Mouse (Mus musculus) limb, embryonic 13.5 days (tissue): ENCODE results near the gene Calhm3. TPM values are rescaled to one million over a fixed set of nuclear protein-coding genes. Genes with fewer than 3 reads are reported as not detected.
A peak's percentile ranks its signal among the peaks of the same experiment; 100 is the strongest.

Experiments
- ATAC-seq: fragments of 200-750 bp; cut with Nextera tagmentation; 2 replicates; pipeline ENCODE4 v1.8.0; 2017; ENCODE audit warnings: low read depth, moderate number of reproducible peaks, moderate TSS enrichment; ENCODE audit not compliant: low FRiP score
- H3K27ac ChIP-seq: fragments of 300-500 bp; sonication (generic); 2 replicates; pipeline ENCODE4 v1.5.1; 2015; ENCODE audit warnings: inconsistent platforms, mild to moderate bottlenecking, moderate library complexity
- H3K27me3 ChIP-seq: fragments of 300-500 bp; sonication (generic); 2 replicates; pipeline ENCODE4 v1.6.1; 2015; ENCODE audit warnings: mild to moderate bottlenecking, inconsistent platforms
- H3K36me3 ChIP-seq: fragments of 300-500 bp; sonication (generic); 2 replicates; pipeline ENCODE4 v1.6.1; 2015; ENCODE audit warnings: inconsistent platforms, mild to moderate bottlenecking, moderate library complexity
- H3K4me1 ChIP-seq: fragments of 300-500 bp; sonication (generic); 2 replicates; pipeline ENCODE4 v1.6.1; 2015; ENCODE audit warnings: inconsistent platforms
- H3K4me2 ChIP-seq: fragments of 300-500 bp; sonication (generic); replicated peaks from 2 replicates; pipeline ENCODE4 v1.6.1; 2015; ENCODE audit warnings: inconsistent platforms, mild to moderate bottlenecking, moderate library complexity
- H3K4me3 ChIP-seq: fragments of 300-500 bp; sonication (generic); 2 replicates; pipeline ENCODE4 v1.5.1; 2015; ENCODE audit warnings: moderate library complexity, mild to moderate bottlenecking, inconsistent platforms
- H3K9ac ChIP-seq: fragments of 300-500 bp; sonication (generic); 2 replicates; pipeline ENCODE4 v1.6.1; 2015; ENCODE audit warnings: mild to moderate bottlenecking, inconsistent platforms
- H3K9me3 ChIP-seq: fragments of 300-500 bp; sonication (generic); 2 replicates; pipeline ENCODE4 v1.6.1; 2016; ENCODE audit warnings: inconsistent platforms
- WGBS: fragments of 180-500 bp; shearing (Covaris S2); methylation state at CpG from one replicate; pipeline ENCODE4 v1.1.7; 2015; 5-methylcytosine and 5-hydroxymethylcytosine counted together
- polyA plus RNA-seq: library from polyadenylated mRNA; unstranded; fragments of >200 nt; fragmentation: Nextera tagmentation; extraction: Ambion mirVana; gene quantifications from 2 replicates; pipeline ENCODE4 v1.2.1, GENCODE M21; 2015

Calhm3 gene
- polyA plus RNA-seq, 1 experiment from 2014 or later: not detected

- H3K9me3 ChIP-seq: peaks cover 11% of the 10 kb centered on the region
- peaks cover 20% of the 10 kb centered on the region for H3K4me1 ChIP-seq
- peak overlapping the region; percentile 70 for H3K4me3 ChIP-seq
- H3K27me3 ChIP-seq: peaks cover 45% of the 10 kb centered on the region
- H3K4me2 ChIP-seq: peak overlapping the region; percentile 99
- H3K36me3 ChIP-seq: no peaks in the 10 kb centered on the region
- ATAC-seq: no peak
- WGBS: 15% methylated on average over 8 of the region's 8 CpGs
- H3K27ac ChIP-seq: no peak overlapping the region
- H3K9ac ChIP-seq: no peak overlapping the region
Observed at GRCm38 (mm10) chr19:47180011-47180410, 22.4 kb upstream of the Calhm3 start.

GRCm38 (mm10) chr19:47179272-47179809, 21.8 kb upstream of the Calhm3 start:
- H3K4me1 ChIP-seq: peaks cover 18% of the 10 kb centered on the region
- H3K27me3 ChIP-seq: peaks cover 45% of the 10 kb centered on the region
- no peak overlapping the region; the same call in 1 of the 2 replicates for H3K27ac ChIP-seq
- peak overlapping the region; percentile 70 for H3K4me3 ChIP-seq
- peaks cover 11% of the 10 kb centered on the region for H3K9me3 ChIP-seq
- peak; percentile 30; the same call in 1 of the 2 replicates for ATAC-seq
- H3K4me2 ChIP-seq: peak overlapping the region; percentile 99
- H3K9ac ChIP-seq: peak overlapping the region; percentile 75
- under 1% methylated on average over 32 of the region's 42 CpGs for WGBS
- H3K36me3 ChIP-seq: no peaks in the 10 kb centered on the region

GRCm38 (mm10) chr19:47178431-47179271, 21.1 kb upstream of the Calhm3 start, which contains the start of gene Neurl1a:
Gene Neurl1a, plus strand, starts transcription at chr19:47178820.
- H3K4me2 ChIP-seq: peak within 1 kb of the TSS; percentile 99
- peak; percentile 70; the same call in 1 of the 2 replicates for ATAC-seq
- H3K4me3 ChIP-seq: peak within 1 kb of the TSS; percentile 70
- H3K4me1 ChIP-seq: peaks cover 14% of the 10 kb centered on the region
- H3K36me3 ChIP-seq: no peaks in the 10 kb centered on the region
- peaks cover 45% of the 10 kb centered on the region for H3K27me3 ChIP-seq
- under 1% methylated on average over 58 of the region's 98 CpGs for WGBS
- H3K27ac ChIP-seq: peak within 1 kb of the TSS; percentile 40; the same call in 1 of the 2 replicates
- H3K9me3 ChIP-seq: peaks cover 11% of the 10 kb centered on the region
- peak within 1 kb of the TSS; percentile 75 for H3K9ac ChIP-seq

- WGBS: 15% methylated on average over 10 of the region's 10 CpGs
- Histone ChIP-seq H3K4me1 (peaks cover 14% of the 10 kb centered on the region), H3K27me3 (peaks cover 45% of the 10 kb centered on the region), H3K9me3 (peaks cover 11% of the 10 kb centered on the region), H3K27ac (peak overlapping the region; percentile 40; the same call in 1 of the 2 replicates), H3K9ac (no peak overlapping the region), H3K36me3 (no peaks in the 10 kb centered on the region), H3K4me2 (peak overlapping the region; percentile 99), H3K4me3 (peak overlapping the region; percentile 70)
- peak; percentile 41; the same call in 1 of the 2 replicates for ATAC-seq
Observed at GRCm38 (mm10) chr19:47178001-47178400, 20.4 kb upstream of the Calhm3 start.

- peaks cover 42% of the 10 kb centered on the region for H3K27me3 ChIP-seq
- no peak overlapping the region for H3K9ac ChIP-seq
- peaks cover 14% of the 10 kb centered on the region for H3K4me1 ChIP-seq
- H3K36me3 ChIP-seq: no peaks in the 10 kb centered on the region
- H3K4me3 ChIP-seq: no peak overlapping the region
- H3K27ac ChIP-seq: no peak overlapping the region
- peaks cover 7% of the 10 kb centered on the region for H3K9me3 ChIP-seq
- WGBS: 76% methylated on average over 2 of the region's 2 CpGs
- no peak overlapping the region for H3K4me2 ChIP-seq
- ATAC-seq: no peak
Observed at GRCm38 (mm10) chr19:47176916-47177505, 19.4 kb upstream of the Calhm3 start.

- Histone ChIP-seq H3K36me3 (no peaks in the 10 kb centered on the region), H3K4me3 (no peak overlapping the region), H3K4me1 (peaks cover 14% of the 10 kb centered on the region), H3K4me2 (no peak overlapping the region), H3K9me3 (no peaks in the 10 kb centered on the region), H3K27me3 (peaks cover 30% of the 10 kb centered on the region), H3K27ac (no peak overlapping the region), H3K9ac (no peak overlapping the region)
- whole genome bisulfite sequencing: 66% methylated on average over 2 of the region's 2 CpGs
- ATAC-seq: no peak
Observed at GRCm38 (mm10) chr19:47175472-47175871, 17.9 kb upstream of the Calhm3 start.

GRCm38 (mm10) chr19:47174515-47174914, 17.0 kb upstream of the Calhm3 start:
- Histone ChIP-seq H3K9ac (no peak overlapping the region), H3K27me3 (peaks cover 20% of the 10 kb centered on the region), H3K27ac (no peak overlapping the region), H3K4me3 (no peak overlapping the region), H3K4me2 (no peak overlapping the region), H3K4me1 (peaks cover 8% of the 10 kb centered on the region), H3K9me3 (no peaks in the 10 kb centered on the region), H3K36me3 (no peaks in the 10 kb centered on the region)
- no peak for ATAC-seq
- 57% methylated on average over 3 of the region's 3 CpGs for WGBS

- H3K4me3 ChIP-seq: peak overlapping the region; percentile 7
- H3K9me3 ChIP-seq: no peaks in the 10 kb centered on the region
- no peak overlapping the region for H3K9ac ChIP-seq
- 25% methylated on average over 11 of the region's 11 CpGs for WGBS
- H3K36me3 ChIP-seq: no peaks in the 10 kb centered on the region
- peak overlapping the region; percentile 44 for H3K4me2 ChIP-seq
- H3K4me1 ChIP-seq: peaks cover 7% of the 10 kb centered on the region; the same call in 1 of the 2 replicates
- H3K27me3 ChIP-seq: peaks cover 7% of the 10 kb centered on the region; the same call in 1 of the 2 replicates
- peak; percentile 75 for ATAC-seq
- no peak overlapping the region for H3K27ac ChIP-seq
Observed at GRCm38 (mm10) chr19:47168793-47169412, 11.3 kb upstream of the Calhm3 start.

GRCm38 (mm10) chr19:47168223-47168622, 10.7 kb upstream of the Calhm3 start:
- peak overlapping the region; percentile 7 for H3K4me3 ChIP-seq
- no peaks in the 10 kb centered on the region for H3K9me3 ChIP-seq
- H3K9ac ChIP-seq: no peak overlapping the region; the same call in 1 of the 2 replicates
- whole genome bisulfite sequencing: 7% methylated on average over 13 of the region's 13 CpGs
- no peak for ATAC-seq
- no peak overlapping the region for H3K27ac ChIP-seq
- H3K4me1 ChIP-seq: peaks cover 7% of the 10 kb centered on the region; the same call in 1 of the 2 replicates
- H3K27me3 ChIP-seq: peaks cover 7% of the 10 kb centered on the region; the same call in 1 of the 2 replicates
- H3K4me2 ChIP-seq: peak overlapping the region; percentile 44
- no peaks in the 10 kb centered on the region for H3K36me3 ChIP-seq

GRCm38 (mm10) chr19:47167617-47168214, 10.2 kb upstream of the Calhm3 start:
- WGBS: 61% methylated on average over 7 of the region's 7 CpGs
- Histone ChIP-seq H3K9ac (no peak overlapping the region), H3K4me3 (no peak overlapping the region)

GRCm38 (mm10) chr19:47166758-47167157, 9.2 kb upstream of the Calhm3 start:
- Histone ChIP-seq H3K4me2 (no peak overlapping the region), H3K4me1 (peaks cover 7% of the 10 kb centered on the region; the same call in 1 of the 2 replicates), H3K4me3 (no peak overlapping the region), H3K36me3 (no peaks in the 10 kb centered on the region), H3K9me3 (no peaks in the 10 kb centered on the region), H3K9ac (no peak overlapping the region), H3K27me3 (peaks cover 7% of the 10 kb centered on the region; the same call in 1 of the 2 replicates), H3K27ac (no peak overlapping the region)
- ATAC-seq: no peak
- WGBS: 35% methylated on average over 3 of the region's 3 CpGs

More at GRCm38 (mm10) chr19:47167617-47168214, 10.2 kb upstream of the Calhm3 start:
- Histone ChIP-seq H3K27me3 (peaks cover 7% of the 10 kb centered on the region; the same call in 1 of the 2 replicates), H3K4me1 (peaks cover 7% of the 10 kb centered on the region; the same call in 1 of the 2 replicates), H3K9me3 (no peaks in the 10 kb centered on the region), H3K27ac (no peak overlapping the region), H3K4me2 (peak overlapping the region; percentile 44), H3K36me3 (no peaks in the 10 kb centered on the region)
- no peak for ATAC-seq
